Mouse (Mus musculus) lung, postnatal 36 days (tissue): Measurements from ENCODE around the gene Agtrap.
A peak's percentile ranks its signal among the peaks of the same experiment; 100 is the strongest.

Experiments
- DNase-seq: peaks from one replicate; pipeline ENCODE4 v3.0.0; 2022; ENCODE audit warnings: mixed read lengths

Agtrap gene

GRCm38 (mm10) chr4:148101801-148102527 lies 14.1 kb upstream of the Agtrap start:
- DNase-seq = peak; percentile 58

DNA sequence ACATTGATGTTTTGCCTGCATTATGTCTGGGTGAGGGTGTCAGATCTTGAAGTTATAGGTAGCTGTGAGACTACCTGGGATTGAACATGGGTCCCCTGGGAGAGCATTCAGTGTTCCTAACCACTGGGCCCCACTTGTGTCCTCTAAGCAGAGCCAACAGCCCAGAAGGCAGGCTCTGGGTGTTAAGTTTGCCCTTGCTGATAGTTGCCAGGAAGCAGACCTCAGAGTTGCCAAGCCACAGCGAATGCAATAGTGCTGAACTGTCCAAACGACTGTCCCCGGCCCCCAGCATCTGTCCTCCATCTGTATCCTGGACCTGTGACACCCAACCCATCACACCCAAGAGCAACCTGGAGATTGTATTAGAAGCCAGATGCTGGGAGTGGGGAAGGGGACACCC lies 10.8 kb upstream of the Agtrap start:
- DNase-seq = no peak

- no peak for DNase-seq
Measured at GRCm38 (mm10) chr4:148097936-148098335, 10.1 kb upstream of the Agtrap start.

GRCm38 (mm10) chr4:148095081-148095480 lies 7.2 kb upstream of the Agtrap start:
- DNase-seq = no peak

DNA sequence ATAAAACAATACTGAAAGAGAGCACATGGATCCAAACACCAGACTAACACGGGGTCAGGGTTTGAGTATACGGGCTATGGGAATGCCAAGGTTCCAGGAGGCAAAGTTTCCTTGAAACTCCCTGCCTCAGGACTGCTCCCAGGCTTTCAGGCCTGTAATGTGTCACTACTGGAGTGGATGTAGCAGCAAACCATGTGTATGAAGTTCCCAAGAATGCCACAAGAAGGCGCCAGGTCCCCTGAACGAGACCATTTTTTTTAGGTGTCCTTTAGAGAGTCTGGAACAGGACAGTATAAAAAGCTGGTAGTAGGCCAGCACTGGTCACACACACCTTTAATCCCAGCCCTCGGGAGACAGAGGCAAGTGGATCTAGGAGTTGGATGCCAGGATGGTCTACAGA lies 6.3 kb upstream of the Agtrap start:
- DNase-seq = no peak

GRCm38 (mm10) chr4:148092551-148093271 lies 4.9 kb upstream of the Agtrap start:
- no peak for DNase-seq

- no peak for DNase-seq
Measured at GRCm38 (mm10) chr4:148091181-148091580, 3.4 kb upstream of the Agtrap start.

DNA sequence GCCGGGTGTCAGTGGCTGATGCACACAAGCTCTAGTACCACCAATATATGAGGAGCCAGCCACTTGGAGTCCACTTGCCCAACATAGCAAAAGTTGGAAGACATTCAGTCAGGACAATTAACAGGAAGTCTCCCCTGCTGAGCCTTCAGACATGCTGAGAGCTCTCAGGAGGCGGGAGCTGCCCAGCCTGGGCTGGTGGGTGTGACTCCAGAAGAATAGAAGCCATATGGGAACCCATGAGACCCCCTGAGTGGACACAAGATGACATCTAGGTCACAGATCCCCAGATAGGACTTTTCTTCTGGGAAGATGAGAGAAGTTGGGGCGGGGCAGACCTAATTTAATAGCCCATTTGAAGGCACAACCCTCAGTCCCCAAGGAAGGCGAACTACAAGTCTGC lies 1.3 kb upstream of the Agtrap start:
- no peak for DNase-seq

GRCm38 (mm10) chr4:148087091-148087906 lies 532 bp downstream of the Agtrap start:
- DNase-seq = peak; percentile 50

- DNase-seq = no peak
Measured at GRCm38 (mm10) chr4:148085907-148086305, 1.9 kb downstream of the Agtrap start.

GRCm38 (mm10) chr4:148085131-148085906 lies 2.5 kb downstream of the Agtrap start:
- DNase-seq = peak; percentile 58

- peak; percentile 79 for DNase-seq
Measured at GRCm38 (mm10) chr4:148084261-148084714, 3.5 kb downstream of the Agtrap start.

- DNase-seq = peak; percentile 67
Measured at GRCm38 (mm10) chr4:148083176-148083899, 4.5 kb downstream of the Agtrap start.

- peak; percentile 76 for DNase-seq
Measured at GRCm38 (mm10) chr4:148082257-148083044, 5.4 kb downstream of the Agtrap start.

DNA sequence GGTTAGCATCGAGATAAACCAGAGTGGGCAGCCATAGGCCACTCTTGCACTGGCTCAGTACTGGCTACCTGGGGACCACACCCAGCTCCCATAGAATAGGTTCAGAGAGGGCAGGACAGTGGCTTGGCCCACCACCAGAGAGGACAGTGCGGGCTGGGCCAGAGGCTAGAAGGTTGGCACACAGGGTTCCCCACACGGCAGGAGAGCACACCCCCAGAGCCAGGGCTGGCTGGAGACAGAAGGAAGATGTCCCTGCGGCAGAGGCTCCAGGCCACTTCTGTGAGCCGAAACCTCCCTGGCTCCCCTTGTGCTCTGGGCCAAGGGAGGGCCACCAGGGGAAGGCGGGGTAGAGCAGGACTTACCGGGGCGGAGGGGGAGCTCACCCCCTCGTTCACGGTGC lies 6.6 kb downstream of the Agtrap start:
- DNase-seq = no peak

- DNase-seq = no peak
Measured at GRCm38 (mm10) chr4:148080597-148080973, 7.2 kb downstream of the Agtrap start.

DNA sequence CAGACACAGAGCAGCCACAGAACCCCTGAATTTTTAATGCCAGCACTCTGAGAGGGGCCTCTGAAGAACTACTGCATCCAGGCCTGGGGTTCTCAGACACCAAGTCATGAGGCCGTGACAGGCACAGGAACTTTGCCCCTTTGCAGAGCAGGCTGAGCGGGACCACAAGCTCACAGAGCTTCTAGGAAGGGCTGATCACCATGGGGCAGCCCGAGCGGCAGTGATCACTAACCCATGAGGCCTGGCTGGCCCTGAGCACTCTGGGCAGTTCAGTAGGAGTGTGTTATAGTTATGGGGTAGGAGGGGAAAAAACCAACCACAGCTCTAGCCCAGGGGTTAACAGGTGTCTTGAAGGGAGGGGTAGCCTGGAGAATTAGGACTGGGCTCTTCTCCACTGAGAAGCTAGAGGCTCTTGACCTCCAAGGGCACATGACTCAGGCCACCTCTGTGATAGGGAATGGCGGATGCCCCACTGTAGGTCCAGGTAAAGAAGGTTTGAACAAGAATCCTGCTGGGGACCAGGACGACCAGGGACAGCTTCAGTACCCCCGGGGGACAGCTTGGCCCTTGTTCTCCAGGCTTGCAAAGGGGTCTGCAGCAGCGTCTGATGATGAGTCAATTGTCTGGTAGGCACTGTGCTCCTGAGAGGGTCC lies 7.8 kb downstream of the Agtrap start:
- no peak for DNase-seq

DNA sequence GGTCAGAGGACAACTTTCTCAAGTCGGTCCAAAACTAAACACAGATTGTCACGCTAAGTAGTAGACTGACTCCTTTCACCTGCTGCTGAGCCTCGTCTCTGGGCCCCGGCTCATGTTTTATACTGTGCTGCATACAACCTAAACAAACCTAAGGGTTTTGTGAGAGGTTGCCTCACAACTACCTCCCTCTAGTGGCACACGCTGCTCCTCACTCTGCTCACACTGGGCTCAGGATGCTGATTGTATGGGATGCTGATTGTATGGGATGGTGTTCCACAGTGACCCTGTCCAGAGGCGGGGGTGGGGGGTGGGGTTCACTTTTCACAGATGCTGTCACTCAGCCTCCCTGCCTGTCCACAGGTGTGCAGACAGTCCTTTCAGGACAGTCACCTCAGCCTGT lies 8.6 kb downstream of the Agtrap start:
- no peak for DNase-seq

DNA sequence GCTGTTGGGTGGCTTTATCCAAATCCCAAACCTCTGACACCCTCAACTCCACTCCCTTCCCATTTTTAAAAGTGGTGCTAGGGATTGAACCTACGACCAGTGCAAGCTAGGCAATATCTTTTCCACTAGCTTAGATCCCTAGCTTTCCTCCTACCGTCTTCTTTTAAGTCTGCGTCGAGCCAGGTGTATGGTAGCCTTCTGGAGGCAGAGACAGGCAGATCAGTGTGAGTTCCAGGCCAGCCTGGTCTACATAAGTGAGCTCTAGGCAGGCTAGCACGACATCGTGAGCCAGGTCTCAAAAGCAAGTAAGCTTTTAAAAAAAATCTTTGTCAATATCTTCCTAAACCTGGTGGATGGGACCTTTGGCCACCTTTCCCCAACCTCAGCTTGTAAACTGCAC lies 11.9 kb downstream of the Agtrap start:
- DNase-seq = no peak

GRCm38 (mm10) chr4:148075259-148075658 lies 12.6 kb downstream of the Agtrap start:
- DNase-seq = peak; percentile 81
